Mouse (Mus musculus) myocyte (in vitro differentiated cells): ENCODE data around the gene Gja6.

Experiments used
- POLR2A ChIP-seq: IDR thresholded peaks from one replicate; pipeline ENCODE4 v1.6.1; 2011; ENCODE audit warnings: low read depth, mild to moderate bottlenecking, control low read depth, moderate library complexity; ENCODE audit not compliant: insufficient read length
- TCF3 ChIP-seq: IDR thresholded peaks from one replicate; pipeline ENCODE4 v1.6.1; 2011; ENCODE audit warnings: low read depth, control low read depth; ENCODE audit not compliant: insufficient read length

GRCm38 (mm10) chrX:160930656-160931055 is 23.8 kb upstream of the Gja6 start:
- TF ChIP-seq TCF3 (no peak), POLR2A (no peak)
